Mouse (Mus musculus): ENCODE data around the gene Prdm16.

The Prdm16 gene

DNA sequence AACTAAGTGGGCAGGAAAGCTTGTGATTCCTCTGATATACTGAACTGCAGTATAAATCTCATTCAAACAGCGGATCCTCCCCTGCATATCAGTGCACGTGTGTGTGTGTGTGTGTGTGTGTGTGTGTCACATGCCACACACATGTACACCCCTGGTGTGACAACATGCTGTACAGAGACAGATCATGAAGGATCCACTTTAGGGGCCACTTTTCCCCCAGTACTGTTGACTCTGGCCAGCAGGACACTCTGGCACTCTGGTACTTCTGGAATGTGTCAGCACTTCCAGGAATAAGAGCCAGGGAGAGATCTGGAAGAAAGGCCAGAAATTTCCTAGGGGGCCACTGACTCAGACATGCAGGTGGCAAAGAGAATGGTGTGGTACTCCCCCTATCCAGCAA lies 10.4 kb downstream of the Prdm16 start:
- in situ Hi-C loops (cut with MboI; ENCODE audit: low pct_unique_long_range_greater_than_20kb in 1 of 2, low sequenced_read_pairs in 2 of 2, unreplicated experiment in 1 of 2) = loop anchor here in 1 of 2 experiments (25.0 kb wide), 1 partner anchor 411 kb away; no protein-coding TSS in a partner anchor

GRCm38 (mm10) chr4:154625710-154626109 lies 11.0 kb downstream of the Prdm16 start:
- in situ Hi-C loops (cut with MboI; ENCODE audit: low pct_unique_long_range_greater_than_20kb in 1 of 2, low sequenced_read_pairs in 2 of 2, unreplicated experiment in 1 of 2) = loop anchor here in 1 of 2 experiments (25.0 kb wide), 1 partner anchor 412 kb away; no protein-coding TSS in a partner anchor

GRCm38 (mm10) chr4:154623241-154623640 lies 13.4 kb downstream of the Prdm16 start:
- in situ Hi-C loops (cut with MboI; ENCODE audit: low pct_unique_long_range_greater_than_20kb in 1 of 2, low sequenced_read_pairs in 2 of 2, unreplicated experiment in 1 of 2) = no loop called here

DNA sequence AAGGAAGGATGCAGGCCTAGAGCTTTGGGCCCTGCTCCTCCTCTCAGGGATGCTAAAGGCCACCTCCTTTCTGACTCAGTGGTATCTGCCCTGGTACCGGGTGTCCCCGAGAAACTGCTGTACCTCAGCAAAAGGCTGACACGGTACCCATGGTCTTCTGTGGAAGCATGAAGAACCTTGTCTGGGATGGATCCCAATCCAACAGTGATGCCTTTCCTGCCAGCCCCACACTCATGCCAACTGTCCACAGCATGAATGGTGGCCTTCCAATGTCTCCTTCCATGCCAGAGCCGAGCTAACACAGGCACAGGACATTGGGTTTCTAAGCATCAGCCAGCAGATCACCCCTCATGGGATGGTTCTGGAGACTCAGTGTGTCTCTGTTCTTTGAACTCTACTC lies 14.2 kb downstream of the Prdm16 start:
- in situ Hi-C loops (cut with MboI; ENCODE audit: low pct_unique_long_range_greater_than_20kb in 1 of 2, low sequenced_read_pairs in 2 of 2, unreplicated experiment in 1 of 2) = no loop called here

DNA sequence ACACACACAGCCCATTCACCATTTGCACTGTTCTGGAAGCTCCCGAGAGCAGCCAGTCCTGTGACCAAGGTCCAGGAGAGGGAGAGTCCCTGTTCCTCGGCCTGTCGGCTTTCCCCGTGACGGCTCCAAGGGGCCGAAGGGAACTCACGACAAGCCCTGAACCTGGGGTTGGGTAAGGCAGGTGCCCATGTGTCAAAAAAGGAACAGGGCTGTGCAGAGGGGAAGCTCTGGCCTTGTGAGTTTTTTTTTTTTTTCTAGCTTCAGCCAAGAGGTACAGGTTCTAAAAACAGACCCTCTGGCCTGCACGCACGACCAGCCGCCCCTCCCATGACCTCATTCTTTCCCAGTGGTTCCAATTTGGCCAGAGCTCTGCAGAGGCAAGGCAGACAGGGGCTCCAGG lies 25.5 kb downstream of the Prdm16 start:
- in situ Hi-C loops (cut with MboI; ENCODE audit: low pct_unique_long_range_greater_than_20kb in 1 of 2, low sequenced_read_pairs in 2 of 2, unreplicated experiment in 1 of 2) = no loop called here

DNA sequence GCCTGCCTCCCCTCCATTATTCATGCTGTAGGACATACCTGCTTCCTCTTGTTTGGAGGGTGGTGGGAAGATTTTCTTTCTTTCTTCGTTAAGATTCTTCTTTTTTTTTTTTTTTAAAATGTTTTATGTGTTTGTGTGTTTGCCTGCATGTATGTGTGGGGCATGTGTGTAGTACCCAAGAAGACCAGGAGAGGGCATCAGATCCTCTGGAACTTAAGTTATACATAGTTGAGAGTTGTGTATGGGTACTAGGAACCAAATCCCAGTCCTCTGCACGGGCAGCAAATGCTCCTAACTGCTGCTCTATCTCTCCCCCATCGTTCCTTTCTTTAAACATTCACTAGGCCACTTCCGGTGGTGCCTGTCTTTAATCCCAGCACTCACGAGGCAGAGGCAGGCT lies 28.9 kb downstream of the Prdm16 start:
- in situ Hi-C loops (cut with MboI; ENCODE audit: low pct_unique_long_range_greater_than_20kb in 1 of 2, low sequenced_read_pairs in 2 of 2, unreplicated experiment in 1 of 2) = no loop called here

DNA sequence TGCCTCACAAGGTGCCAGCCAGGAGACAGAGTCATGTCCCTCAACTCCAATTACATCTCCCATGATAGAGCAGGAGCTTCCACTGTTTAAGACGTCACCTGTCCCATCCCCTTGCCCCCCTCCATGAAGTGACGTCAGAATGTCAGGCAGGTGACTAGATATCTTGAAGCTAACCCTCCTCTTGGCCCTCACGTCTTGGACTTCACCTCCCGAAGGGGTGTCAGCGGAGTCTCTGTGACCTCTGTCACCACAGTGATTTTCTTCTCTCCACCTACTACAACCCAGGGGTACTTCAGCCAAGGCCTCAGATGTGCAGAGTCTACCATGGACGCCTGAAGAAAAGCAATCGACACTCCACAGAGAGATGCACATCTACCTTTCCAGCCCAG lies 32.2 kb downstream of the Prdm16 start:
- in situ Hi-C loops (cut with MboI; ENCODE audit: low pct_unique_long_range_greater_than_20kb in 1 of 2, low sequenced_read_pairs in 2 of 2, unreplicated experiment in 1 of 2) = no loop called here

DNA sequence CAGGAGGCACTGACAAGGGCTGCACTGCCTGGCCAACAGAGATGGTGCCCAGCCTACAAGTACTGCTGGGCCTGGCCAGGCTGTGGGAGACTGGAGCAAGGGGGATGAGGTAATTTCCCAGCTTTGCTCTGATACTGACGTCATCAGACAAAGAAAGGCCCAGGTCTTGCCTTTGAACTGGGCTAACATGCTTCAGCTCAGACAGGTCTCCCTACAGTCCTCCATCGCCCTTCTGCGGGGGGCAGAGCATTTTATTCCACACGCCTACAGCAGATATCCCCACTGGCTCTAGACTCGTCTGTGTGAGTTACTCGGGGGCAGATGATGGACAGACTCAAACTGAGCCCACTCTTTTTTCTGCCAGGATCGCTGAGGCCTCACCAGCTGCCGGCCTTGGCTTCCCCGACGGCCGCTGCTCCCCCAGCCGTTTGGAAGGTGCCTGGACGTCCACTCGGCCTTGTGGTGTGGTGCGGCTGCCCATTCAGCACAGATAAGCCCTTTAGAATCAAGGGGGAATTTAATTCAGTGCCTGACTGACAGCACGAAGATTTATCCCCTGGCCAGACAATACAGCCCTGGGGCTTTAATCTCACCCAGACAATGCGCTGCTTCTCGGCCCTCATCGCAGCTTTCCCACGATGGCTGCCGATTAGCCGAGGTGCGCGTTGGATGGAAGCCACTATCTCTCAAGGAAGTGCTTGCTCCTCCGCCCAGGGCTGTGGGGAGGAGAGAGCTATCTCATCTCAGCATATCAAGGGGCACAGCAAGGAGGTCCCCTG lies 32.8 kb downstream of the Prdm16 start:
- in situ Hi-C loops (cut with MboI; ENCODE audit: low pct_unique_long_range_greater_than_20kb in 1 of 2, low sequenced_read_pairs in 2 of 2, unreplicated experiment in 1 of 2) = no loop called here

GRCm38 (mm10) chr4:154602409-154602808 lies 34.3 kb downstream of the Prdm16 start:
- in situ Hi-C loops (cut with MboI; ENCODE audit: low pct_unique_long_range_greater_than_20kb in 1 of 2, low sequenced_read_pairs in 2 of 2, unreplicated experiment in 1 of 2) = no loop called here

- in situ Hi-C loops (cut with MboI; ENCODE audit: low pct_unique_long_range_greater_than_20kb in 1 of 2, low sequenced_read_pairs in 2 of 2, unreplicated experiment in 1 of 2) = no loop called here
These were observed 35.7 kb downstream of the Prdm16 start for GRCm38 (mm10) chr4:154601006-154601405.

- in situ Hi-C loops (cut with MboI; ENCODE audit: low pct_unique_long_range_greater_than_20kb in 1 of 2, low sequenced_read_pairs in 2 of 2, unreplicated experiment in 1 of 2) = no loop called here
These were observed 36.7 kb downstream of the Prdm16 start for GRCm38 (mm10) chr4:154599977-154600376.

DNA sequence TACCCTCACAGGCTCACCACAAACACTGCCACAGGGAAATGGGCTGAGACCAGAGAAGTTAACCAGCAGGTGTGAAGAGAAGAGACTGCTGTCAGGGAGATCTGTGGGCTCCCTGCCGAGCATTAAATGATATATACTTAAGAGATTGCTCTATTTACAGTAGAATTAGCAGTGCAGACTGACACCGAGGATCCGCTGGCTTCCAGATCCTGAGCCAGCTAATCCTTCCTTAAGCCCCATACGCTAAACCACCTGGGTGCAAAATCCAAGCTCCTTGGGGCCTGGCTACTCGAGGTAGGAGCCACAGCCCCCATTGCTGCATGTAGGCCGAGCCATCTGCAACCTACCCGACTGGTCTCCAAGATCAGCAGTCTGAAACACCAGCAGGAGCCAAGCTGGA lies 38.3 kb downstream of the Prdm16 start:
- in situ Hi-C loops (cut with MboI; ENCODE audit: low pct_unique_long_range_greater_than_20kb in 1 of 2, low sequenced_read_pairs in 2 of 2, unreplicated experiment in 1 of 2) = no loop called here

DNA sequence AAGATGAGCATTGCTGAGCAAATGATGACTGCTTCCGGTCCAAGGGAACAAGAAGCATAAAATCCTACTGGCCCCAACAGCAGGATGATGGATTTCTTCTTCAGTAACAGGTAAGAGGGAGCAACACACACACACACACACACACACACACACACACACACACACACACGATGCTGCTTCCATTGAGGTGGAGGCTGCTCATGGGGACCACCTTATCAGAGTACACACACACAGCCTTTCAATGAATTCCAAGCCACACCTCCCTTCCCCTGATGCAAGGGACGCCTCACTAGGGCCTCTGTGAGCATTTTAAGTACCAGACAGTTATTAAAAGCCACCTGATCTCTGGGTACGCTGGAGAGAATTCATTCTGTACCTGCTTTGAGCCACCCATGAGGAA lies 39.9 kb downstream of the Prdm16 start:
- in situ Hi-C loops (cut with MboI; ENCODE audit: low pct_unique_long_range_greater_than_20kb in 1 of 2, low sequenced_read_pairs in 2 of 2, unreplicated experiment in 1 of 2) = no loop called here

- in situ Hi-C loops (cut with MboI; ENCODE audit: low pct_unique_long_range_greater_than_20kb in 1 of 2, low sequenced_read_pairs in 2 of 2, unreplicated experiment in 1 of 2) = no loop called here
These were observed 41.7 kb downstream of the Prdm16 start for GRCm38 (mm10) chr4:154594761-154595556.

GRCm38 (mm10) chr4:154594116-154594760 lies 42.4 kb downstream of the Prdm16 start:
- in situ Hi-C loops (cut with MboI; ENCODE audit: low pct_unique_long_range_greater_than_20kb in 1 of 2, low sequenced_read_pairs in 2 of 2, unreplicated experiment in 1 of 2) = no loop called here

GRCm38 (mm10) chr4:154592562-154592961 lies 44.1 kb downstream of the Prdm16 start:
- in situ Hi-C loops (cut with MboI; ENCODE audit: low pct_unique_long_range_greater_than_20kb in 1 of 2, low sequenced_read_pairs in 2 of 2, unreplicated experiment in 1 of 2) = no loop called here

- in situ Hi-C loops (cut with MboI; ENCODE audit: low pct_unique_long_range_greater_than_20kb in 1 of 2, low sequenced_read_pairs in 2 of 2, unreplicated experiment in 1 of 2) = no loop called here
These were observed 45.8 kb downstream of the Prdm16 start for GRCm38 (mm10) chr4:154590910-154591309.

GRCm38 (mm10) chr4:154586334-154586733 lies 50.3 kb downstream of the Prdm16 start:
- in situ Hi-C loops (cut with MboI; ENCODE audit: low pct_unique_long_range_greater_than_20kb in 1 of 2, low sequenced_read_pairs in 2 of 2, unreplicated experiment in 1 of 2) = no loop called here

DNA sequence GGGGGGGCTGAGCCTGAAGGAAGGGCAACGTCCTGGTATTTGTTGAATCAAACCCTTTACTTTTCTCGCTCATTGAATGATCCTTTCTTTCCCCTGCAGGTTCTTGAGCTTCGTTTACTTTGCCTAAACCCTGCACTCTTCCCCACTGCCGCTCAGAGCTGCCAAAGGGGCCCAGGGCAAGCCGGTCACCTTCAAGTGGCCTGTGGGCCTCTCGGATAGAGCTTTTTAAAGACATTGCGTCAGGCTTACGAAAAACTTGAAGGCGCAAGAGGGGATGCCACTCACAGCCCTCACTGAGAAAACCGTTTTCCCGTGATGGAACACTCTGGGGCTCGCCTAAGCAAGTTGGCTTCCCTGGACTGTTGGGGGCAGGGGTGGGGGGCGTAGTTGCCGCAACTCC lies 50.9 kb downstream of the Prdm16 start:
- in situ Hi-C loops (cut with MboI; ENCODE audit: low pct_unique_long_range_greater_than_20kb in 1 of 2, low sequenced_read_pairs in 2 of 2, unreplicated experiment in 1 of 2) = no loop called here
